In the genomic region with DNA sequence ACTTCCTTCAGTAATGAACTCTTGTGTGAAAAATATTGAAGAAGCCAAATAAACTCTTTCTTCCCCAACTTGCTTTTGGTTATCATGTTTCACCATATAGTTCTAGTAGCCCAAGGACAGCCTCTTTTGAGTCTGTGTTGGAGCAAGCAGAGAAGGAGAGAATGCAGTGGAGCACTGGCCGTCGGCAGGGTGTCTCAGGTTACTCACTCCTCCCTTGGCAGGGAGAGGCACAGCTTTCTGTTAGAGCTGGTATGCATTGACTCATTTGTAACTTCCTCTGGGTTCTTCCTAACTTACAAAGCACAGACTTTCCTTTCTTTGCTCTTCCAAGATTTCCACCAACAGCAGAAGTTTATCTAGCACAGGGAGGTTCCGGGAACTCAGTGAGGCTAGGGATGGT, we compare ENCODE assay signal across 25 mouse cellular contexts.
DNase-seq lines count a peak whose midpoint lies in the region; ATAC-seq and TF ChIP-seq lines count a peak whose summit lies in the region.
"Had no signal": no experiment of that assay in that cellular context is flagged by ENCODE, and none has a peak within 500 bp of the region (broad histone marks: within the 10 kb centered on the region; RNA-seq: fewer than 3 reads in every experiment).

No protein-coding gene starts in this region.

- no peak overlapping the region for H3K4me3 ChIP-seq in limb, embryonic 11.5 days (ENCODE audit: low read depth, low read length)
- no peak overlapping the region for H3K4me3 ChIP-seq in limb, embryonic 10.5 days
- H3K4me3 ChIP-seq in embryonic facial prominence, embryonic 10.5 days, result no peak overlapping the region
- no peak overlapping the region for H3K4me3 ChIP-seq in stomach, postnatal 0 days (ENCODE audit: low read depth, low read length)
- no peak overlapping the region for H3K4me3 ChIP-seq in hindbrain, embryonic 14.5 days (replicated peaks; ENCODE audit: low read length)
- H3K4me3 ChIP-seq: erythroblast, embryonic 14.5 days; forebrain, embryonic 12.5 days; heart, embryonic 15.5 days; hindbrain, embryonic 15.5 days; intestine, embryonic 15.5 days; limb, embryonic 13.5 days; liver, embryonic 15.5 days; midbrain, embryonic 10.5 days; myocyte had no signal

- DNase-seq in limb, embryonic 11.5 days (ENCODE audit: low spot score), result peak; percentile 40
- no peak for DNase-seq in limb, embryonic 10.5 days (ENCODE audit: low spot score)
- DNase-seq in NIH3T3 (ENCODE audit: low read depth), result peak; percentile 40
- DNase-seq in embryonic facial prominence, embryonic 10.5 days (ENCODE audit: low spot score), result peak; percentile 35
- DNase-seq in stomach, postnatal 0 days (ENCODE audit: low spot score), result no peak
- no peak for DNase-seq in yolk sac, embryonic 10.5 days (ENCODE audit: low spot score)
- no peak for DNase-seq in hindbrain, embryonic 14.5 days (ENCODE audit: low spot score)
- DNase-seq: adrenal gland, postnatal 36 days; cerebellum, adult 9-10 months; heart, postnatal 36 days; kidney, adult 8-10 months; kidney, postnatal 25 days; layer of hippocampus, postnatal 36 days; right cerebral cortex, adult 18-20 months; thymus, adult 2 months had no signal

- H3K27ac ChIP-seq in limb, embryonic 11.5 days (replicated peaks; ENCODE audit: low read depth, low read length), result no peak overlapping the region
- no peak overlapping the region for H3K27ac ChIP-seq in limb, embryonic 10.5 days
- no peak overlapping the region for H3K27ac ChIP-seq in embryonic facial prominence, embryonic 10.5 days (replicated peaks)
- 0 out of 2 replicates have a peak overlapping the region, but pooled peaks have one; percentile 10 for H3K27ac ChIP-seq in stomach, postnatal 0 days (replicated peaks)
- H3K27ac ChIP-seq in hindbrain, embryonic 14.5 days, result no peak overlapping the region
- H3K27ac ChIP-seq: forebrain, embryonic 12.5 days; heart, embryonic 15.5 days; hindbrain, embryonic 15.5 days; intestine, embryonic 15.5 days; limb, embryonic 13.5 days; liver, embryonic 15.5 days; midbrain, embryonic 10.5 days had no signal

- H3K4me1 ChIP-seq in limb, embryonic 11.5 days (ENCODE audit: control insufficient read depth, insufficient read depth, low read length), result peaks cover 3% of the 10 kb centered on the region; the same call in 1 of the 2 replicates
- H3K4me1 ChIP-seq in limb, embryonic 10.5 days, result peaks cover 13% of the 10 kb centered on the region
- H3K4me1 ChIP-seq in embryonic facial prominence, embryonic 10.5 days, result peaks cover 21% of the 10 kb centered on the region
- H3K4me1 ChIP-seq in stomach, postnatal 0 days (replicated peaks; ENCODE audit: control insufficient read depth, insufficient read depth), result no peaks in the 10 kb centered on the region
- H3K4me1 ChIP-seq in hindbrain, embryonic 14.5 days (replicated peaks; ENCODE audit: control insufficient read depth, insufficient read depth, low read length), result no peaks in the 10 kb centered on the region
- H3K4me1 ChIP-seq: forebrain, embryonic 12.5 days; heart, embryonic 15.5 days; hindbrain, embryonic 15.5 days; intestine, embryonic 15.5 days; liver, embryonic 15.5 days; midbrain, embryonic 10.5 days had no signal

- WGBS in limb, embryonic 11.5 days, result 36% methylated on average over 3 of the region's 3 CpGs
- 37% methylated on average over 3 of the region's 3 CpGs for WGBS in limb, embryonic 10.5 days
- WGBS in embryonic facial prominence, embryonic 10.5 days, result 43% methylated on average over 3 of the region's 3 CpGs
- WGBS in stomach, postnatal 0 days, result 19% methylated on average over 3 of the region's 3 CpGs
- 73% methylated on average over 3 of the region's 3 CpGs for WGBS in hindbrain, embryonic 14.5 days

- H3K36me3 ChIP-seq in limb, embryonic 11.5 days (ENCODE audit: control insufficient read depth, insufficient read depth, low read length), result no peaks in the 10 kb centered on the region
- H3K36me3 ChIP-seq in limb, embryonic 10.5 days, result no peaks in the 10 kb centered on the region
- H3K36me3 ChIP-seq in embryonic facial prominence, embryonic 10.5 days (replicated peaks), result peaks cover 5% of the 10 kb centered on the region; the same call in 1 of the 2 replicates
- no peaks in the 10 kb centered on the region for H3K36me3 ChIP-seq in stomach, postnatal 0 days (ENCODE audit: control insufficient read depth, insufficient read depth, low read length)
- H3K36me3 ChIP-seq in hindbrain, embryonic 14.5 days (replicated peaks; ENCODE audit: control insufficient read depth, insufficient read depth), result no peaks in the 10 kb centered on the region
- H3K36me3 ChIP-seq: forebrain, embryonic 12.5 days; heart, embryonic 15.5 days; hindbrain, embryonic 15.5 days; intestine, embryonic 15.5 days; liver, embryonic 15.5 days had no signal

- no peak overlapping the region for H3K4me2 ChIP-seq in limb, embryonic 11.5 days (ENCODE audit: low read depth, severe bottlenecking)
- H3K4me2 ChIP-seq in stomach, postnatal 0 days (replicated peaks; ENCODE audit: low read depth), result no peak overlapping the region
- no peak overlapping the region for H3K4me2 ChIP-seq in hindbrain, embryonic 14.5 days (replicated peaks)
- H3K4me2 ChIP-seq: forebrain, embryonic 12.5 days; heart, embryonic 15.5 days; hindbrain, embryonic 15.5 days; intestine, embryonic 15.5 days; limb, embryonic 13.5 days; liver, embryonic 15.5 days had no signal

- H3K27me3 ChIP-seq in limb, embryonic 11.5 days (ENCODE audit: control insufficient read depth, insufficient read depth, low read length), result no peaks in the 10 kb centered on the region
- H3K27me3 ChIP-seq in limb, embryonic 10.5 days (ENCODE audit: low read depth, poor library complexity, severe bottlenecking), result no peaks in the 10 kb centered on the region
- H3K27me3 ChIP-seq in embryonic facial prominence, embryonic 10.5 days (replicated peaks; ENCODE audit: low read depth, poor library complexity, severe bottlenecking), result no peaks in the 10 kb centered on the region
- H3K27me3 ChIP-seq in stomach, postnatal 0 days (ENCODE audit: control insufficient read depth, insufficient read depth, low read length), result no peaks in the 10 kb centered on the region
- no peaks in the 10 kb centered on the region for H3K27me3 ChIP-seq in hindbrain, embryonic 14.5 days (ENCODE audit: control insufficient read depth, insufficient read depth, low read length)
- H3K27me3 ChIP-seq: forebrain, embryonic 12.5 days; heart, embryonic 15.5 days; hindbrain, embryonic 15.5 days; intestine, embryonic 15.5 days; limb, embryonic 13.5 days; liver, embryonic 15.5 days had no signal

- no peaks in the 10 kb centered on the region for H3K9me3 ChIP-seq in limb, embryonic 11.5 days (ENCODE audit: control insufficient read depth, low read length)
- no peaks in the 10 kb centered on the region for H3K9me3 ChIP-seq in limb, embryonic 10.5 days (replicated peaks)
- H3K9me3 ChIP-seq in embryonic facial prominence, embryonic 10.5 days, result no peaks in the 10 kb centered on the region
- H3K9me3 ChIP-seq in stomach, postnatal 0 days (ENCODE audit: control insufficient read depth, low read length), result no peaks in the 10 kb centered on the region
- no peaks in the 10 kb centered on the region for H3K9me3 ChIP-seq in hindbrain, embryonic 14.5 days (ENCODE audit: control insufficient read depth, low read length)
- H3K9me3 ChIP-seq: forebrain, embryonic 12.5 days; heart, embryonic 15.5 days; hindbrain, embryonic 15.5 days; intestine, embryonic 15.5 days; limb, embryonic 13.5 days; liver, embryonic 15.5 days; midbrain, embryonic 10.5 days had no signal

- no peak for ATAC-seq in limb, embryonic 11.5 days (ENCODE audit: insufficient number of reproducible peaks, low FRiP score, low TSS enrichment, low read depth)
- ATAC-seq in stomach, postnatal 0 days (ENCODE audit: low FRiP score, low TSS enrichment), result no peak
- no peak for ATAC-seq in hindbrain, embryonic 14.5 days (ENCODE audit: low FRiP score)
- ATAC-seq: intestine, embryonic 15.5 days; midbrain, embryonic 16.5 days had no signal

- no peak for TF ChIP-seq EP300 in stomach, postnatal 0 days (optimal IDR thresholded peaks at IDR 0.05)

- no peak overlapping the region for H3K9ac ChIP-seq in limb, embryonic 11.5 days (ENCODE audit: low read length)
- H3K9ac ChIP-seq in stomach, postnatal 0 days (ENCODE audit: low read length), result no peak overlapping the region
- no peak overlapping the region for H3K9ac ChIP-seq in hindbrain, embryonic 14.5 days
- H3K9ac ChIP-seq: forebrain, embryonic 12.5 days; heart, embryonic 15.5 days; hindbrain, embryonic 15.5 days; intestine, embryonic 15.5 days; limb, embryonic 13.5 days; liver, embryonic 15.5 days had no signal

- TF ChIP-seq CTCF in stomach, postnatal 0 days (IDR thresholded peaks at IDR 0.05; ENCODE audit: low read depth), result no peak

Comparison
In these comparisons a context has a peak if more than half of its experiments do, and no peak if none do; other contexts are left out.
1. DNase-seq: peak in limb, embryonic 11.5 days (single experiment), NIH3T3 (single experiment) and embryonic facial prominence, embryonic 10.5 days (single experiment); none in limb, embryonic 10.5 days (single experiment), stomach, postnatal 0 days (single experiment), yolk sac, embryonic 10.5 days (single experiment) and hindbrain, embryonic 14.5 days (single experiment).